Mouse (Mus musculus) embryonic facial prominence, embryonic 11.5 days (tissue): ENCODE data around the gene Det1. TPM values are rescaled to one million over a fixed set of nuclear protein-coding genes. Genes with fewer than 3 reads are reported as not detected.

Experiments
- ATAC-seq: fragments of 200-750 bp; cut with Nextera tagmentation; replicated peaks from 2 replicates; pipeline ENCODE4 v1.8.0; 2017; ENCODE audit warnings: low read depth; ENCODE audit not compliant: insufficient number of reproducible peaks, low FRiP score, low TSS enrichment
- DNase-seq: peaks from one replicate; pipeline ENCODE4 v3.0.0-alpha.2; 2015; ENCODE audit warnings: low spot score
- H3K27ac ChIP-seq: fragments of 300-500 bp; sonication (generic); replicated peaks from 2 replicates; pipeline ENCODE4 v1.5.1; 2014; ENCODE audit warnings: mild to moderate bottlenecking, low read depth, low read length, control low read depth
- H3K27me3 ChIP-seq: fragments of 300-500 bp; sonication (generic); 2 replicates; pipeline ENCODE4 v1.6.1; 2014; ENCODE audit warnings: mild to moderate bottlenecking, low read length, moderate library complexity, mixed read lengths; ENCODE audit not compliant: control insufficient read depth, insufficient read depth
- H3K36me3 ChIP-seq: fragments of 300-500 bp; sonication (generic); replicated peaks from 2 replicates; pipeline ENCODE4 v1.6.1; 2014; ENCODE audit warnings: low read depth, mild to moderate bottlenecking, low read length, moderate library complexity, mixed read lengths; ENCODE audit not compliant: control insufficient read depth, insufficient read depth
- H3K4me1 ChIP-seq: fragments of 300-500 bp; sonication (generic); 2 replicates; pipeline ENCODE4 v1.6.1; 2014; ENCODE audit warnings: low read length, mixed read lengths; ENCODE audit not compliant: control insufficient read depth, insufficient read depth
- H3K4me2 ChIP-seq: fragments of 300-500 bp; sonication (generic); 2 replicates; pipeline ENCODE4 v1.6.1; 2014; ENCODE audit warnings: low read depth, mild to moderate bottlenecking, control low read depth, low read length, moderate library complexity
- H3K4me3 ChIP-seq: fragments of 300-500 bp; sonication (generic); 2 replicates; pipeline ENCODE4 v1.5.1; 2014; ENCODE audit warnings: low read depth, low read length, control low read depth
- H3K9ac ChIP-seq: fragments of 300-500 bp; sonication (generic); replicated peaks from 2 replicates; pipeline ENCODE4 v1.6.1; 2014; ENCODE audit warnings: mild to moderate bottlenecking, control low read depth, low read length
- H3K9me3 ChIP-seq: fragments of 300-500 bp; sonication (generic); replicated peaks from 2 replicates; pipeline ENCODE4 v1.6.1; 2016; ENCODE audit warnings: mild to moderate bottlenecking, low read length, inconsistent platforms, mixed read lengths; ENCODE audit not compliant: control insufficient read depth
- WGBS: fragments of 180-500 bp; shearing (Covaris S2); extraction: QIAGEN DNeasy Blood & Tissue Kit; methylation state at CpG from one replicate; pipeline ENCODE4 v1.1.7; 2014; 5-methylcytosine and 5-hydroxymethylcytosine counted together
- polyA plus RNA-seq: library from polyadenylated mRNA; unstranded; fragments of >200 nt; fragmentation: Nextera tagmentation; extraction: Ambion mirVana; gene quantifications from 2 replicates; pipeline ENCODE4 v1.2.1, GENCODE M21; 2014

The Det1 gene
- polyA plus RNA-seq, 1 experiment from 2014 or later: 24.5 TPM

DNA sequence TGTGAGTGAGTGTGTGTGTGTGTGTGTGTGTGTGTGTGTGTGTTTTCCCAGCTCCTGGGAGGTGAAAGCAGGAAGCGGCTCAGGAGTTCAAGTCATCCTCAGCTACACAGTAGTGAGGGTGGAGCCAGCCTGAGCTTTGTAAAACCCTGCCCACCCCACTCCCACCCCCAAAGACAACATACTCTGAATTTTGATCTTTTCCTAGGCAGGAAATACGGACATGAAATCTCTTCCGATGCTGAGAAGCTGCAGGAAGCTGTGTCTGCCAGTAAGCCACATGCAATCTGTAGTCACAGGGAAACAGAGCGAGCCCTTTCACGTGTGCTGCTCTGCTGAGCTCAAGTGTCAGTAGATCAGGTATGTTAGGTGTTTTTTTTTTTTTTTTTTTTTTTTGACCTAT lies 21.7 kb upstream of the Det1 start:
- Histone ChIP-seq H3K27ac (no peak overlapping the region), H3K4me2 (no peak overlapping the region), H3K9me3 (no peaks in the 10 kb centered on the region), H3K4me1 (no peaks in the 10 kb centered on the region), H3K27me3 (no peaks in the 10 kb centered on the region), H3K4me3 (no peak overlapping the region), H3K36me3 (no peaks in the 10 kb centered on the region), H3K9ac (no peak overlapping the region)
- no peak for DNase-seq
- WGBS: 68% methylated on average over 5 of the region's 5 CpGs
- ATAC-seq: no peak

GRCm38 (mm10) chr7:78865212-78865949 lies 18.3 kb upstream of the Det1 start:
- 60% methylated on average over 12 of the region's 12 CpGs for WGBS
- H3K9me3 ChIP-seq: no peaks in the 10 kb centered on the region
- H3K9ac ChIP-seq: no peak overlapping the region
- H3K27me3 ChIP-seq: no peaks in the 10 kb centered on the region
- DNase-seq (no peak), ATAC-seq (no peak)
- no peaks in the 10 kb centered on the region for H3K4me1 ChIP-seq
- no peaks in the 10 kb centered on the region for H3K36me3 ChIP-seq
- H3K27ac ChIP-seq: no peak overlapping the region
- no peak overlapping the region for H3K4me3 ChIP-seq
- no peak overlapping the region for H3K4me2 ChIP-seq

DNA sequence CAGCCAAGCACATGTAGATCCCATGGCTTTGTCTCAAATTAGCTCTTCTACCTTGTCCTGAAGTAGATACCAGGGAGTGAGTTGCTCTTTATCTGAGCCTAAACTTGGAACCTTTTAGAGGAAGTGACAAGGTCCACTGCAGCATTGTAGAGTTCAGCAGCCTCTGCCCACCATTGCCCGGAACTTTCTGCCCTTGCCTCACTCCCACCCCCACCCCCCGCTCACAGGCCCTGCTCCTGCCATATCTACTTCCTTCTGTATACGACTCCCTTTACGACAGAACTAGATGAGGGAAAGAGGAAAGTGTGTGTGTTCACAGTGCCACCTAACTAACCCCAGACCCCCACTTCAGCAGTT lies 17.4 kb upstream of the Det1 start:
- DNase-seq (no peak), ATAC-seq (no peak)
- Histone ChIP-seq H3K27me3 (no peaks in the 10 kb centered on the region), H3K9me3 (no peaks in the 10 kb centered on the region), H3K4me1 (no peaks in the 10 kb centered on the region), H3K27ac (no peak overlapping the region), H3K4me3 (no peak overlapping the region), H3K9ac (no peak overlapping the region), H3K4me2 (no peak overlapping the region), H3K36me3 (no peaks in the 10 kb centered on the region)
- WGBS: 92% methylated on average over 4 of the region's 4 CpGs

DNA sequence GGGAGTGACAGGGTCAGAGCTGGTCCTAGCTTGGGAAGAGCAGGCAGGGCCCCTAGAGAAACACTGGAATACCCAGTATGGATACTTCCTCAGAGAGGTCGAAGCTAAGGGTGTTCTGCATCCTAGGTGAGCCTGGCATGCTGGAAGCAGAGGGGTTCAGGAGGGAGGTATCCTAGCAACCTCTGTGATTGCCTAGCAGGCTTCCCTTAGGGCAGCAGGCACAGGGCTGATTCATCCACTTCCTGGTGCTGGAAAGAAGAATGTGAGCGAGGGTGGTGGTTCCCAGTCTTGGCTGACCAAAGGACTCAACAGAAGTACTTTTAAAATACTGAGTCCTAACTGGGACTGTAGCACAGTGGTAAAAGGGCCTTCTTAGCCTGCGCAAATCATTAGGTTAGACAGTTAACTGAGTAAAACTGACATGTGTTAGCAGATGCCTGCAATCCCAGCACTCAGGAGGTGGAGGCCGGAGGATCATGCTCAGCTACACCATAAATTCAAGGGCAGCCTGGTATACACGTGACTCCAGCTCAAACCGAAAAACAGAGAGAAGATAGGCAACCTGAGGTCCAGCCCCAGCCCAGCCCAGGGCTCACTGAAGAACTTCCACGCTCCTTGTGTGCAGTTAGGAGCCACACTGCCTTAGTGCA lies 16.9 kb upstream of the Det1 start:
- H3K36me3 ChIP-seq: no peaks in the 10 kb centered on the region
- no peak overlapping the region for H3K4me3 ChIP-seq
- DNase-seq: no peak
- ATAC-seq: no peak
- H3K9ac ChIP-seq: no peak overlapping the region
- WGBS: 65% methylated on average over 7 of the region's 7 CpGs
- H3K9me3 ChIP-seq: no peaks in the 10 kb centered on the region
- no peaks in the 10 kb centered on the region for H3K4me1 ChIP-seq
- no peak overlapping the region for H3K4me2 ChIP-seq
- no peaks in the 10 kb centered on the region for H3K27me3 ChIP-seq
- no peak overlapping the region for H3K27ac ChIP-seq

DNA sequence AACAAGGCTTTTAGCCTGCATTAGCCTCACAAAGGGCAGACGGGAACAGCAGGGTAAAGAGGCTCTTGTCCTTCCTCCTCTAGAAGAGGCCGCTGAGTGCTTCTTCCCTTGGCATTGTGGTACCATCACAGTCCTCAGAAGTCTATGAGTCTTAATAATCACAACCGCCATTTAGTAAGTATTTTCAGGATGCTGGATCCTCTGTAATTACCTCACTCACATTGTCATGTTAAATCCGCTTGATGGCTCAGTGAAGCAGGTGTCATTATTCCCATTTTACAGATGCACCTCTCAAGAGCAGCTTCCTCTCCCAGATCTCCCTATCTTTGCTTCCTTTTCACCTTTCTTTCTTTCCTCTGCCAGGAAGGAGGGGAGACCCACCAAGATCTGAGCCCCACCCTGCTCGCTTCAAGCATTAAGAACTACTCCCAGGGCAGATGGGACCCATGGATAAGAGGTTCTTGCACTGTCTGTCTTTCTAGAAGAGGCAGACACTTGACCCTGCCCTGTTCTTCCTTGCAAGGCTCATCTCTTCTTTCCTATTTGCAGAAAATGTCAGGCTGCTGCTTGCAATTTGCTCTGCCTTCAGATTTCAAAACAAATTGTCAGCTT lies 8.1 kb upstream of the Det1 start:
- 63% methylated on average over 5 of the region's 5 CpGs for WGBS
- no peak for DNase-seq
- Histone ChIP-seq H3K27me3 (no peaks in the 10 kb centered on the region), H3K4me1 (no peaks in the 10 kb centered on the region), H3K36me3 (no peaks in the 10 kb centered on the region), H3K9ac (no peak overlapping the region), H3K27ac (no peak overlapping the region), H3K4me2 (no peak overlapping the region), H3K4me3 (no peak overlapping the region), H3K9me3 (no peaks in the 10 kb centered on the region)
- no peak for ATAC-seq

- DNase-seq (no peak), ATAC-seq (no peak)
- H3K27me3 ChIP-seq: no peaks in the 10 kb centered on the region
- H3K36me3 ChIP-seq: no peaks in the 10 kb centered on the region
- H3K4me2 ChIP-seq: no peak overlapping the region
- WGBS: 68% methylated on average over 4 of the region's 4 CpGs
- H3K4me3 ChIP-seq: no peak overlapping the region
- no peaks in the 10 kb centered on the region for H3K4me1 ChIP-seq
- no peak overlapping the region for H3K27ac ChIP-seq
- H3K9ac ChIP-seq: no peak overlapping the region
- H3K9me3 ChIP-seq: no peaks in the 10 kb centered on the region
These were observed 7.0 kb upstream of the Det1 start for GRCm38 (mm10) chr7:78854051-78854450.

- Histone ChIP-seq H3K4me1 (no peaks in the 10 kb centered on the region), H3K36me3 (peaks cover 6% of the 10 kb centered on the region), H3K4me3 (peak overlapping the region; percentile 88), H3K27me3 (no peaks in the 10 kb centered on the region), H3K9me3 (no peaks in the 10 kb centered on the region), H3K4me2 (peak overlapping the region; percentile 57), H3K27ac (no peak overlapping the region), H3K9ac (peak overlapping the region; percentile 93)
- DNase-seq (no peak), ATAC-seq (no peak)
- 35% methylated on average over 12 of the region's 12 CpGs for WGBS
These were observed 872 bp downstream of the Det1 start for GRCm38 (mm10) chr7:78846066-78846716.

DNA sequence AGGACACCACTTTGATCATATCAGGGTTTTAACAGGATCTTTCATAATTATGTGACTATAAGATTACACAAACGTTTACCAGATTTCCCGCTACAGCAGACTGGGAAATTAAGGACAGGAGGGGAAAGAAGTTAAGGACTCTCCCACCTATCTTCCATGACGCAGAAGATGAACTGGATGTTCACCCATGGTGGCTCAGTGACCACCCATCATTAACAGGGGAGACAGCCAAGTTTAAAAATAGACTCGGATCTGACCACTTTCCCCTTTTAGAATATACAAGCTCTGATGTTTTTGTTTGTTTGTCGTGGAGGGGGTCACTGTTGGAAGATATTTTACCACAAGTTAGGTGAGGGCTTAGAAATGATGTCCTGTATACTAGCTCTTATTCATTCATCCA lies 5.5 kb downstream of the Det1 start:
- no peak overlapping the region for H3K4me2 ChIP-seq
- no peak overlapping the region for H3K4me3 ChIP-seq
- H3K27ac ChIP-seq: no peak overlapping the region
- ATAC-seq: no peak
- no peak overlapping the region for H3K9ac ChIP-seq
- no peaks in the 10 kb centered on the region for H3K27me3 ChIP-seq
- no peaks in the 10 kb centered on the region for H3K9me3 ChIP-seq
- H3K36me3 ChIP-seq: peaks cover 8% of the 10 kb centered on the region
- H3K4me1 ChIP-seq: no peaks in the 10 kb centered on the region
- 77% methylated on average over 5 of the region's 5 CpGs for WGBS
- DNase-seq: no peak
